Mouse (Mus musculus) midbrain, embryonic 12.5 days (tissue): Measurements from ENCODE around the gene Gm39566. TPM values are rescaled to one million over a fixed set of nuclear protein-coding genes. Genes with fewer than 3 reads are reported as not detected.

Experiments used
- ATAC-seq: fragments of 200-750 bp; cut with Nextera tagmentation; 2 replicates; pipeline ENCODE4 v1.8.0; 2017; ENCODE audit warnings: low read depth, moderate TSS enrichment, moderate library complexity; ENCODE audit not compliant: low FRiP score
- H3K27ac ChIP-seq: fragments of 300-500 bp; sonication (generic); replicated peaks from 2 replicates; pipeline ENCODE4 v1.5.1; 2016; ENCODE audit warnings: mild to moderate bottlenecking
- H3K27me3 ChIP-seq: fragments of 300-500 bp; sonication (generic); 2 replicates; pipeline ENCODE4 v1.6.1; 2016; ENCODE audit warnings: mild to moderate bottlenecking
- H3K36me3 ChIP-seq: fragments of 300-500 bp; sonication (generic); 2 replicates; pipeline ENCODE4 v1.6.1; 2016
- H3K4me1 ChIP-seq: fragments of 300-500 bp; sonication (generic); 2 replicates; pipeline ENCODE4 v1.6.1; 2016
- H3K4me2 ChIP-seq: fragments of 300-500 bp; sonication (generic); replicated peaks from 2 replicates; pipeline ENCODE4 v1.6.1; 2016; ENCODE audit warnings: mild to moderate bottlenecking, moderate library complexity
- H3K4me3 ChIP-seq: fragments of 300-500 bp; sonication (generic); 2 replicates; pipeline ENCODE4 v1.5.1; 2016; ENCODE audit warnings: mild to moderate bottlenecking
- H3K9ac ChIP-seq: fragments of 300-500 bp; sonication (generic); replicated peaks from 2 replicates; pipeline ENCODE4 v1.6.1; 2016; ENCODE audit warnings: mild to moderate bottlenecking, moderate library complexity
- H3K9me3 ChIP-seq: fragments of 300-500 bp; sonication (generic); 2 replicates; pipeline ENCODE4 v1.6.1; 2016; ENCODE audit warnings: mild to moderate bottlenecking
- WGBS: fragments of 180-500 bp; shearing (Covaris S2); methylation state at CpG from one replicate; pipeline ENCODE4 v1.1.7; 2016; 5-methylcytosine and 5-hydroxymethylcytosine counted together
- polyA plus RNA-seq: library from polyadenylated mRNA; unstranded; fragments of >200 nt; fragmentation: Nextera tagmentation; extraction: Ambion mirVana; gene quantifications from 2 replicates; pipeline ENCODE4 v1.2.1, GENCODE M21; 2016

Gm39566 gene
- polyA plus RNA-seq, 1 experiment from 2014 or later, result not detected

GRCm38 (mm10) chr11:69828832-69829231 is 13.7 kb upstream of the Gm39566 start:
- Histone ChIP-seq H3K9me3 (no peaks in the 10 kb centered on the region), H3K9ac (no peak overlapping the region), H3K27ac (no peak overlapping the region), H3K4me1 (peaks cover 15% of the 10 kb centered on the region), H3K27me3 (peaks cover 7% of the 10 kb centered on the region), H3K4me2 (no peak overlapping the region), H3K36me3 (peaks cover 93% of the 10 kb centered on the region), H3K4me3 (no peak overlapping the region)
- WGBS, result 68% methylated on average over 5 of the region's 5 CpGs
- no peak for ATAC-seq

- Histone ChIP-seq H3K9ac (no peak overlapping the region), H3K4me1 (no peaks in the 10 kb centered on the region), H3K27me3 (no peaks in the 10 kb centered on the region), H3K36me3 (peaks cover 46% of the 10 kb centered on the region), H3K9me3 (no peaks in the 10 kb centered on the region), H3K4me3 (no peak overlapping the region), H3K4me2 (no peak overlapping the region), H3K27ac (no peak overlapping the region)
- WGBS, result 88% methylated on average over 2 of the region's 2 CpGs
- ATAC-seq, result no peak
These were observed 8.4 kb upstream of the Gm39566 start for GRCm38 (mm10) chr11:69823456-69823855.

- no peak within 1 kb of the TSS for H3K4me2 ChIP-seq
- no peak within 1 kb of the TSS for H3K27ac ChIP-seq
- no peak for ATAC-seq
- no peak within 1 kb of the TSS for H3K9ac ChIP-seq
- H3K36me3 ChIP-seq, result peaks cover 33% of the 10 kb centered on the region
- 0 out of 2 replicates have a peak, but pooled peaks cover 1% of the 10 kb centered on the region for H3K9me3 ChIP-seq
- H3K4me3 ChIP-seq, result no peak within 1 kb of the TSS
- 94% methylated on average over 3 of the region's 3 CpGs for WGBS
- no peaks in the 10 kb centered on the region for H3K27me3 ChIP-seq
- H3K4me1 ChIP-seq, result no peaks in the 10 kb centered on the region
These were observed 7.0 kb upstream of the Gm39566 start, which contains the start of gene Spem1 for GRCm38 (mm10) chr11:69822080-69822479. Gene Spem1 (minus strand): TSS chr11:69822180.

GRCm38 (mm10) chr11:69818871-69819270 is 3.8 kb upstream of the Gm39566 start:
- Histone ChIP-seq H3K27ac (no peak overlapping the region), H3K9ac (no peak overlapping the region), H3K9me3 (0 out of 2 replicates have a peak, but pooled peaks cover 5% of the 10 kb centered on the region), H3K36me3 (peaks cover 1% of the 10 kb centered on the region; the same call in 1 of the 2 replicates), H3K4me2 (no peak overlapping the region), H3K4me1 (no peaks in the 10 kb centered on the region), H3K4me3 (no peak overlapping the region), H3K27me3 (no peaks in the 10 kb centered on the region)
- WGBS, result 92% methylated on average over 8 of the region's 8 CpGs
- ATAC-seq, result no peak

GRCm38 (mm10) chr11:69818365-69818764 is 3.3 kb upstream of the Gm39566 start, which contains the start of gene Spem2:
Gene Spem2 (minus strand): TSS chr11:69818465.
- Histone ChIP-seq H3K9ac (no peak within 1 kb of the TSS), H3K4me2 (no peak within 1 kb of the TSS), H3K4me1 (no peaks in the 10 kb centered on the region), H3K27me3 (no peaks in the 10 kb centered on the region), H3K27ac (no peak within 1 kb of the TSS), H3K4me3 (no peak within 1 kb of the TSS), H3K9me3 (0 out of 2 replicates have a peak, but pooled peaks cover 5% of the 10 kb centered on the region), H3K36me3 (no peaks in the 10 kb centered on the region)
- ATAC-seq, result no peak
- 75% methylated on average over 2 of the region's 2 CpGs for WGBS

GRCm38 (mm10) chr11:69816520-69816919 is 1.4 kb upstream of the Gm39566 start:
- Histone ChIP-seq H3K4me3 (no peak overlapping the region), H3K9ac (no peak overlapping the region), H3K27me3 (no peaks in the 10 kb centered on the region), H3K27ac (no peak overlapping the region), H3K9me3 (0 out of 2 replicates have a peak, but pooled peaks cover 5% of the 10 kb centered on the region), H3K4me1 (no peaks in the 10 kb centered on the region), H3K4me2 (no peak overlapping the region), H3K36me3 (no peaks in the 10 kb centered on the region)
- 86% methylated on average over 12 of the region's 12 CpGs for WGBS
- no peak for ATAC-seq

- ATAC-seq, result no peak
- H3K27ac ChIP-seq, result no peak overlapping the region
- no peak overlapping the region for H3K9ac ChIP-seq
These were observed 4.8 kb downstream of the Gm39566 start for GRCm38 (mm10) chr11:69810280-69810679.

GRCm38 (mm10) chr11:69807641-69808040 is 7.5 kb downstream of the Gm39566 start:
- Histone ChIP-seq H3K27ac (no peak overlapping the region), H3K36me3 (no peaks in the 10 kb centered on the region), H3K9me3 (no peaks in the 10 kb centered on the region), H3K4me1 (peaks cover 28% of the 10 kb centered on the region), H3K9ac (no peak overlapping the region), H3K27me3 (peaks cover 56% of the 10 kb centered on the region), H3K4me3 (no peak overlapping the region), H3K4me2 (no peak overlapping the region)
- ATAC-seq, result no peak
- 87% methylated on average over 2 of the region's 2 CpGs for WGBS

More at GRCm38 (mm10) chr11:69810280-69810679, 4.8 kb downstream of the Gm39566 start:
- Histone ChIP-seq H3K4me2 (no peak overlapping the region), H3K4me3 (no peak overlapping the region), H3K27me3 (peaks cover 30% of the 10 kb centered on the region), H3K4me1 (peaks cover 2% of the 10 kb centered on the region; the same call in 1 of the 2 replicates), H3K9me3 (no peaks in the 10 kb centered on the region), H3K36me3 (no peaks in the 10 kb centered on the region)

- H3K9ac ChIP-seq, result no peak overlapping the region
- no peak overlapping the region for H3K4me3 ChIP-seq
- no peak overlapping the region for H3K4me2 ChIP-seq
- no peaks in the 10 kb centered on the region for H3K9me3 ChIP-seq
- H3K36me3 ChIP-seq, result no peaks in the 10 kb centered on the region
- no peak for ATAC-seq
- H3K27me3 ChIP-seq, result peaks cover 69% of the 10 kb centered on the region
- peaks cover 41% of the 10 kb centered on the region for H3K4me1 ChIP-seq
- WGBS, result 76% methylated on average over 4 of the region's 4 CpGs
- no peak overlapping the region for H3K27ac ChIP-seq
These were observed 8.7 kb downstream of the Gm39566 start for GRCm38 (mm10) chr11:69806378-69806777.

- ATAC-seq, result no peak
- Histone ChIP-seq H3K9ac (no peak within 1 kb of the TSS), H3K27me3 (peaks cover 70% of the 10 kb centered on the region), H3K4me3 (0 out of 2 replicates have a peak within 1 kb of the TSS, but pooled peaks have one; percentile 58), H3K27ac (no peak within 1 kb of the TSS), H3K4me2 (peak within 1 kb of the TSS; percentile 96), H3K9me3 (no peaks in the 10 kb centered on the region), H3K36me3 (no peaks in the 10 kb centered on the region), H3K4me1 (peaks cover 49% of the 10 kb centered on the region)
- WGBS, result 3% methylated on average over 29 of the region's 29 CpGs
These were observed 9.9 kb downstream of the Gm39566 start, which contains the start of gene Tmem102 for GRCm38 (mm10) chr11:69804972-69805909. Gene Tmem102 (minus strand): TSS chr11:69805624.

- peaks cover 55% of the 10 kb centered on the region for H3K4me1 ChIP-seq
- no peaks in the 10 kb centered on the region for H3K9me3 ChIP-seq
- peaks cover 68% of the 10 kb centered on the region for H3K27me3 ChIP-seq
- 0 out of 2 replicates have a peak overlapping the region, but pooled peaks have one; percentile 58 for H3K4me3 ChIP-seq
- H3K9ac ChIP-seq, result no peak overlapping the region
- ATAC-seq, result no peak
- H3K4me2 ChIP-seq, result peak overlapping the region; percentile 96
- WGBS, result 7% methylated on average over 12 of the region's 12 CpGs
- H3K27ac ChIP-seq, result no peak overlapping the region
- H3K36me3 ChIP-seq, result no peaks in the 10 kb centered on the region
These were observed 10.5 kb downstream of the Gm39566 start for GRCm38 (mm10) chr11:69804652-69804940.
